Mouse (Mus musculus) adrenal gland, postnatal 14 days (tissue): ENCODE measurements at regions not wholly inside any gene's neighbourhood (a gene's known extent, or its start where the extent isn't known, plus 50 kb on each side); places are given as distances from the start of the nearest gene placed in this dataset.

Experiments used
- DNase-seq: peaks from one replicate; pipeline ENCODE4 v3.0.0; 2021; ENCODE audit warnings: mixed read lengths

DNA sequence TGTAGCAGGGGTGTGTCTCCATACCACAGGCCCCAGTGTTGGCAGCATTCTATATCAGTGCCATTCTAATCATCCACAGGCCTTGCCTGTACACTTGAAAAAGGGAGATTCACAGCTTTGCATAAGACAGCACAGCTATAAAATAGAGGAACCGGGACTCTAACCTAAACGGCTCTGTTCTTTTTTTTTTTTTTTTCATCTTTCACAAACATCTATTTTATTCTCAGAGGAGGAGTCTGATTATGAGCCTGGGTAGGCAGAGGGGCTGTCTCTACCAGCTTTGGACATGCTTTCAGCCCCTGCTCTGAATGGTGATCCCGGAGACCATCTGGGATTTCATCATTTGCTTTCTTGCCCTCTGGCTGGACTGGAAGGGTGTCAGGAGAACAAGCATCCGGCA, 195.6 kb upstream of the Clint1 start:
- no peak for DNase-seq

DNA sequence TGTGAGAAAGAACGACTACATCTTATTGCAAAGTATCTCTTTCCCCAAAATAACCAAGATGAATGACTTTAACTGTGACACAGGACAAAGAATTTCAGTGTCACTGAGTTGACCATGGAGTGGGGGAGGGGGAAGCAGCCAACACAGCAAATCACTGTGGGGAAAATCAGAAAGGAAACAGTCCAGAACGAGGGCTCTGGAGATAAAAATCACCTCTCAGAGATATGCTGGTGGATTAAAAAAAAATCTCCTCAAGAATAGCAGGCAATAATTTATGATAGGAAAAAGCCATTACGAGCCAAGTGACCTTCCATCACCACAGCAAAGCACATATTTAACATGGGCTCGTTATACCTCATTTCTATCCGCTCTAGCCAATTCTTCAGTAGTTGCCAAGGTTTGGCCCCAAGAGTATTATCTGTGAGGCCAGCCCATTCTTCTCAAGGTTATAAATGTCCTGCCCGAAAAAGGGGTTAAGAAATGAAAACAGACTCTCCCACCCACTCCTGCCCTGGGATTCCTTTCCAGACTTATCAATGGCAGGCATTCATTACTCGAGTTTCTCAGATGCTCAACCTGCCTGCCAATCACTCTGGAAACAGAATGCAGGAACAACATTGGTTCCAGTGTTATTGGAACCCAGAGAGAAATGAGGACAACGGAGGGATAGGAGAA, 181.6 kb upstream of the Clint1 start:
- DNase-seq: peak; percentile 34

DNA sequence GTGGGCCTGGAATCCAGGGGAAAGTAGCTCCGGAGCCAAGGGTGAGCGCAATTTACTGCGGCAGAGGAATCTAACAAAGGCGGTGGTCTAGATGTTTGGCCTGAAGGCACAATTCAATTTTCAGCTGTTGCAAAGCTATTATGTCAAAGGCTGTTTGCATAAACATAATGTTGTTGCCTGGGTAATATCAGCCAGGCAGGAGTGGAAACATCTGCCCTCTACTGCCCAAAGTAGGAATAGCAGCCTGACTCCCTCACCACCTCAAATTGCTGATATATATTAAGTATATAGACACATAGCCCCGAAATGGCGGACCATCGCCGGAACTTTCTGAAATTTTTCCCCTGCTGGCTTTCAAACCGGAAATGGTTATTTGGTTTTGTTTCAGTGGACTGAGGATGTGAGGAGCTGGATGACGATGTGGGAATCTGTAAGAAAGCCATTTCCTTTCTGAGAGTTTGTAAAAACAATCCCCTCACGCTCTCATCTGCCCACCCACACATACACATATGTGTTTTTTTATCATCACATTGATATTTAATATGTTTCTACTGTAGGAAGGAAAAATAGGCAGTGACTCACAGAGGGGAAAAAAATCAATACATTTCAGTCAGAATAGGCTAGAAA, 173.1 kb upstream of the Clint1 start:
- peak; percentile 56 for DNase-seq

- DNase-seq: no peak
Observed at GRCm38 (mm10) chr11:45679293-45679673, 172.6 kb upstream of the Clint1 start.

DNA sequence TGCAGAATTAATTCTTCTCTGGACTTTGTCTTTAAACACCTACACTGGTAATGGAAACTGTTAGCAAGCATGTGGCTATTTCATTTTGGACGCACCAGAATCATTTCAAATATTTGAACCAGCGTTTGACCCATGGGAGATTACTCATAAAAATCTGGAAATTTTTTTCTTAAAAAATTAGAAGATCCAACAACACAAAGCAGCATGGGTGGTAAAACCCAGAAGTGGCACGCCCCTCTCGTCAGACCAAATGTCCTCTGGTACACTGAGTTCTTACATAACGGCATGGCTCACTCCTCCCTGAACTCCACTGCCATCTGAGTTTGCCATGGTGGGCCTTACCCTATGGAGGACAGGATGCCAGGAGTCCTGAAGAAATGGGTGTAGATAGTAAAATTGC, 166.3 kb upstream of the Clint1 start:
- DNase-seq: no peak

DNA sequence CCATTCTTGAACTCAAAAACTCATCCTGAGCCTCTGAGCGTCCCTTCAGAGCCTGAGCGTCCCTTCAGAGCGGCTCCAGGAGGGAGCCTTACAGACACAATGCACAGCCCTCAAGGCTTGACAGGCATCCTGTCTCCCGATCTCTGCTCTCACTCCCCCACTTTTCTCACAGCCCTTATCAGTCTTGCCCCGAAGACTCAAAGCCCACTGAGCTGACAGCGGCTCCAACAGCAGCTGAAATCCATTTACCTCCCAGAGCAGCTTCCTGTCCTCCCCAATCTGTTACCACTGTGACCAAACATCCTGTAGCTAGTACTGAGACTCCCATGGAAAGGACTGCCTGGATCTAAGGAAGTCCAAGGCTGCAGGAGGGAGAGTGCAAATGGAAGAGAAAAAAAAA, 158.6 kb upstream of the Clint1 start:
- no peak for DNase-seq

- DNase-seq: no peak
Observed at GRCm38 (mm10) chr11:45701506-45701905, 150.3 kb upstream of the Clint1 start.

DNA sequence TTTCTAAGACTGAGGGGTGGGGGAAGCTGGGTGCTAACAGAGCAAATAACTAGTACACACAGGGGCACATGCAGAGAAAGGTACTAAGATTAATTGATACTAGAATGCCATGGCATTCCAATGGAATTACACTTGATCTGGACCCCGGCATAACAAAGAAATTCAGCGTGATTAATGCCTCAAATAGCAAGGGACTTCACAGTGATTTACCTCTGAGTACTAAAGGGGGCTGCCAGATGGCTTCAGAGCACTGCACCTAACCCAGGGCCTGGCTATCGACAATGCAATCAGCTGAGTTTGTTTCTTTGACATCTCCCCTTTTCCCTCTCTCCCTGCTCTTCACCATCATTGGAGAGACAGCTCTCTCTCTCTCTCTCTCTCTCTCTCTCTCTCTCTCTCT, 148.9 kb upstream of the Clint1 start:
- no peak for DNase-seq

GRCm38 (mm10) chr11:45704411-45704810, 147.4 kb upstream of the Clint1 start:
- no peak for DNase-seq

DNA sequence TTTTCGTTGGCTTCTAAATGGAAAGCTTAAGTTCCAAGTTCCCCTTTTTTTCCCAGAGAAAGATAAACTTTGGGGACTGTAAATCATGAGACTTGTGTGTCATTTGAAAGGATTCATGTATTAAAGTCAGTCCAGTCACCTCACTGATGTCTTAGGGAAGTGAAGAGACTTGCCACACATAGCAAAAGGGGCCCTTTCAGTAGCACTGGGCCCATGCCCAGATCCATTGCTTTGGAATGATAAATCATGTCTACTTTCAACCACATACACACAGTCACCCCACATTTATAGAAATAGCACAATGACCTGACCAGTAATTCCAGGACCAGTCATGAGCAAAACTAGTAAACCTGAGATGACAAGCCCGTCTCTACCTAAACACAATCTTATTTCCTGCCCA, 133.2 kb upstream of the Clint1 start:
- DNase-seq: no peak

DNA sequence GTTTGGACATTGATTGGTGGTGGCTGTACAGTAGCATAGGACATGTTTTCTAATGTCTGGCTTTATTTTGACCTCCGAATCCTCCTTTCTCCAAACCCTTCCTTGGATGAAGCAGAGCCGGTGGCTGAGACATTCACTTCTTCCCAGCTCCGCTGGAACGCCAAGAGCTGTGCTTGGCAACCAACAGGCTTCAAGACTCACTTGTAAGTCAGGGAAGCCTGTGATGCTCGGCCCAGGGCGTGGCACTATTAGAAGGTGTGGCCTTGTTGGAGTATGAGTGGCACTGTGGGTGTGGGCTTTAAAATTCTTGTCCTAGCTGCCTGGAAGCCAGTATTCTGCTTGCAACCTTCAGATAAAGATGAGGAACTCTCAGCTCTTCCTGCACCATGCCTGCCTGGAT, 132.0 kb upstream of the Clint1 start:
- no peak for DNase-seq

DNA sequence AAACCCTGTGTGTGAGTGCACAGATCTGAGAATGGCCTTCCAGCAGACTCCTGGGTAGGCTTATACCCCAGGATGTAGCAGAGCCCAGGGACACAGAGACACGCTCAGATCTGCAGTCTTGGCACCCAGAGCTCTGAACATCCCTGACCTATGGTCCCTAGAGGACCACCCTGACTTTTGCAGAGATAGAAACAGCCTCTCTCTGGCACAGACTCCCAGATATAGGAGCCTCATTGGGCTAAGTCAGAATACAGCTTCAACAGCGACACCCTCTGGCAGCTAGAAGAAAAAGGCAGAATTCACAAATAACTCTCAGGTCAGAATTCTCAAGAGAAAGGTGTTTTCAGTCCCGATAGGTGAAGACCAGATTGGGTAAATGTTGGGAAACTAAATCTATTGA, 115.3 kb upstream of the Clint1 start:
- peak; percentile 37 for DNase-seq

DNA sequence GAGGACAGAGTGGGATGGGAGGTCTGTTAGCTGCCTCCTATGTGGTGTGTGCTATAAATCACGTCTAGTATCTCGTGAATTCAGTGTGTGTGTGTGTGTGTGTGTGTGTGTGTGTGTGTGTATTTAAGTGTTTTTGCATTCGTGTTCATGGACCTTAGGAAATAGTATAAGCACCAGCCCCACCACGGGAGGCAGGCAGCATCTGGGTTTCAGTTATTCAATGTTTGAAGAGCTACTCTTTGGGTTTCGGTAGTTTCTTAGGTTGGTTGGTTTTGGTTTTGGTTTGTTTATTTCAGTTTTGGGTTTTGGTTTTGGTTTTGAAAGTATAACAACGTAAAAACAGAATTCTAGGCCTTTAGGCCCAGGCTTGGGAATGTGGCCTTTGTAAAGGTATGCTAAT, 113.5 kb upstream of the Clint1 start:
- DNase-seq: no peak

DNA sequence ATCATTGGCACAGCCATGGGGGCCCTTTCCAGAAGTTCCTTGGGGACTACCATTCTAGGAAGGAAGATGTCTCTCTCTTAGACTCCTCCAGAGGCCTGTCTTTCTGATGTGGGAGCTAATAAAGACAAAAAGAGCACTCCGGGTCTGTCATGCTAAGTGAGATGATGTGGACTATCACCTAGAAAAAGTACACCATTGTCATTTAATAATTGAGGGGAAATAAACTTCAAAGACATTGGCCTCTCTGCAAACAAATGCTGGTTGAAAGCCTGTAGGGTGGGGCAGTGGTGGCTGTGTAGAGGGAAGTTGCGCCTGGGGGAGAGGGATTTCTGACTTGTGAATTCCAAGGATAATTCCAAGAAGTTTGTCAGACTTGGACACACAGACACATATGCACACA, 105.9 kb upstream of the Clint1 start:
- no peak for DNase-seq

- no peak for DNase-seq
Observed at GRCm38 (mm10) chr11:45750249-45750648, 101.6 kb upstream of the Clint1 start.

GRCm38 (mm10) chr11:45752237-45752636, 99.6 kb upstream of the Clint1 start:
- DNase-seq: peak; percentile 55

GRCm38 (mm10) chr11:45752791-45753190, 99.1 kb upstream of the Clint1 start:
- no peak for DNase-seq

- peak; percentile 27 for DNase-seq
Observed at GRCm38 (mm10) chr11:45767081-45767480, 84.8 kb upstream of the Clint1 start.

DNA sequence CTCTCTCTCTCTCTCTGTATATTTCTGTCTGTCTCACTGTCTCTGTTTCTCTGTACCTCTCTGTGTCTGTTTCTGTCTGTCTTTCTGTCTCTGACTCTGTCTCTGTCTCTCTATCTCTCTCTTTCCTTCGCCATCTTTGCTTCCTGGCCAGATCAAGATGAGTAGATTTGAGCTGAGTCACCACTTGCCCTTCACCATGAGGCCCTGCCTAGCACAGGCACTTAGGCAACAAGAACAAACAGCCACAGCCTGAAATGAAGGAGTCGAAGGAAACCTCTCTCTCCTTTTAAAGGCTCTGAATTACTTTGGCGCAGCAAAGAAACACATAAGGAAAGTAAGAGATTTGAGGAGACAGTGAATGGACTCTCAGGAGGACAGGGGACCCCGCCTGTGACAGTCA, 69.4 kb upstream of the Clint1 start:
- DNase-seq: peak; percentile 25

- no peak for DNase-seq
Observed at GRCm38 (mm10) chr11:45785806-45786205, 66.0 kb upstream of the Clint1 start.

DNA sequence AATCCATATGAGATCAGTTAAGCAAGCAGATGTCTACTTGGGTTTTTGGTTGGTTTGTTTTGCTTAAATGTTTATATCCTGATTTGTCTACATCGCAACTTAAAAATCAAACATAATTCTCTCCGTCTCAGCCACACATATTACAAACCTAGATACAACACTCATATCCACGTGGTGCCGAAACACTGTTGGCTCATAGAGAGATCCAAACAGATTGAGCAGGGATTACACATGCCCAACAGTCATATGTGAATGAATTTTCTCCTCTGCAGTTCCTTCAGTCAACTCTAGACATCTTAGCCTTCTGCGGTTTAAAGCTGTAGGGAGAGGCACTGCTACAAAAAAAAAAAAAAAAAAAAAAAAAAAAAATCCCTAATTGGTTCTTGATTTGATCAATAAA, 64.4 kb upstream of the Clint1 start:
- DNase-seq: no peak

DNA sequence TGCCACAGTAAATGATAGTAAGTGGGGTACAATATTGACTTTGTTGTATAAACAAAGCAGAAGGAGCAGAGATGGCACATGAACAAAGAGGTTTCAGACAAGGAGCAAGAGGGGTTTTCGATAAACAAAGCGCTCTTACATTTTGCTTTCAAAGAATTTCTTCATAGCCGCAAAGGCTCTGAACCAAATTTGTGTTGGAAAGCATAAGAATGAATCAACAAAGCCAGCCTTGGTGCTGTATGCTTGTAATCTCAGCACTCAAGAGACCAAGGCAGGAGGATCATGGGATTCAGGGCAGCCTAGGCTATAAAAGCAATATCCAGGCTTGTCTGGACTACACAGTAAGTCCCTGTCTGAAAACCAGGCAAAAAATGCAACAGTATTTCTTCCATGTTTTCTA, 62.0 kb upstream of the Clint1 start:
- DNase-seq: no peak

GRCm38 (mm10) chr11:45790504-45790903, 61.3 kb upstream of the Clint1 start:
- no peak for DNase-seq

- no peak for DNase-seq
Observed at GRCm38 (mm10) chr11:45791696-45792095, 60.2 kb upstream of the Clint1 start.
